Mouse (Mus musculus): ENCODE data around the gene Pkd1l1. TPM values are rescaled to one million over a fixed set of nuclear protein-coding genes. Genes with fewer than 3 reads are reported as not detected.

Pkd1l1 gene
- polyA plus RNA-seq, 1 experiment from 2014 or later: 0.15 TPM

DNA sequence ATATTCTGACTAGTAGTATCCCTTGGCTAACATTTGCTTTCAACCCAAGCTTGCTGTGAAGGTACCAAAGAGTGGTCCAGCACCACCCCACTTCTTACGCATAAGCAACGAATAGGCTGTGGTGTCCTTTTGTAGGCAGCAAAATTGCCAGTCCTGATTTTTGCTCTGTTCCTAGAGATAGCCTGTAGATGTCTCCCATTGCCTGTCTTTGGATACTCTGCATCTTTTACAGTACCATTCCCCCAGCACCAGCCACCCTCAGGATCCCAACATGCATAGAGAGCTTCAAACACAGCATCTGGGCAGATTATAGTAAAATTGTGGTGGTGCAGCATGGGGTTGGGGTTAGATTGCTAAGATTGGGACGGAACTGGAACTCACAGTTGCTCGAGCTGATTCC is 15.0 kb upstream of the Pkd1l1 start:
- ATAC-seq (replicated peaks; ENCODE audit: low FRiP score, low TSS enrichment, low read depth) (no peak), DNase-seq (ENCODE audit: low spot score) (no peak)
- Histone ChIP-seq H3K27me3 (replicated peaks; ENCODE audit: control insufficient read depth, insufficient read depth, low read length) (no peaks in the 10 kb centered on the region), H3K9me3 (ENCODE audit: control insufficient read depth, low read length) (0 out of 2 replicates have a peak, but pooled peaks cover 3% of the 10 kb centered on the region), H3K4me2 (ENCODE audit: low read length) (no peak overlapping the region), H3K4me3 (ENCODE audit: low read depth, low read length) (no peak overlapping the region), H3K4me1 (replicated peaks; ENCODE audit: control insufficient read depth, insufficient read depth, low read length) (peaks cover 7% of the 10 kb centered on the region; the same call in 1 of the 2 replicates), H3K9ac (ENCODE audit: low read length) (no peak overlapping the region), H3K27ac (ENCODE audit: low read depth) (no peak overlapping the region), H3K36me3 (ENCODE audit: control insufficient read depth, insufficient read depth, low read length) (peaks cover 23% of the 10 kb centered on the region)
- 75% methylated on average over 4 of the region's 4 CpGs for WGBS

GRCm38 (mm10) chr11:8986058-8986457 is 13.0 kb upstream of the Pkd1l1 start:
- peaks cover 5% of the 10 kb centered on the region for H3K36me3 ChIP-seq (ENCODE audit: control insufficient read depth, insufficient read depth, low read length)
- no peaks in the 10 kb centered on the region for H3K27me3 ChIP-seq (replicated peaks; ENCODE audit: control insufficient read depth, insufficient read depth, low read length)
- no peak overlapping the region for H3K4me2 ChIP-seq (ENCODE audit: low read length)
- DNase-seq (ENCODE audit: low spot score) (no peak), ATAC-seq (replicated peaks; ENCODE audit: low FRiP score, low TSS enrichment, low read depth) (peak; percentile 63; the same call in 1 of the 2 replicates)
- no peak overlapping the region for H3K4me3 ChIP-seq (ENCODE audit: low read depth, low read length)
- no peak overlapping the region for H3K27ac ChIP-seq (ENCODE audit: low read depth)
- peaks cover 7% of the 10 kb centered on the region; the same call in 1 of the 2 replicates for H3K4me1 ChIP-seq (replicated peaks; ENCODE audit: control insufficient read depth, insufficient read depth, low read length)
- H3K9me3 ChIP-seq (ENCODE audit: control insufficient read depth, low read length): no peaks in the 10 kb centered on the region
- no peak overlapping the region for H3K9ac ChIP-seq (ENCODE audit: low read length)

GRCm38 (mm10) chr11:8983237-8983861 is 10.3 kb upstream of the Pkd1l1 start:
- Histone ChIP-seq H3K9ac (ENCODE audit: low read length) (no peak overlapping the region), H3K27ac (ENCODE audit: low read depth) (no peak overlapping the region), H3K27me3 (replicated peaks; ENCODE audit: control insufficient read depth, insufficient read depth, low read length) (no peaks in the 10 kb centered on the region), H3K4me2 (ENCODE audit: low read length) (no peak overlapping the region), H3K4me1 (replicated peaks; ENCODE audit: control insufficient read depth, insufficient read depth, low read length) (peaks cover 7% of the 10 kb centered on the region; the same call in 1 of the 2 replicates), H3K36me3 (ENCODE audit: control insufficient read depth, insufficient read depth, low read length) (no peaks in the 10 kb centered on the region), H3K4me3 (ENCODE audit: low read depth, low read length) (no peak overlapping the region), H3K9me3 (ENCODE audit: control insufficient read depth, low read length) (no peaks in the 10 kb centered on the region)
- 27% methylated on average over 6 of the region's 6 CpGs for WGBS
- peak; percentile 88 for DNase-seq (ENCODE audit: low spot score)
- no peak for ATAC-seq (replicated peaks; ENCODE audit: low FRiP score, low TSS enrichment, low read depth)

DNA sequence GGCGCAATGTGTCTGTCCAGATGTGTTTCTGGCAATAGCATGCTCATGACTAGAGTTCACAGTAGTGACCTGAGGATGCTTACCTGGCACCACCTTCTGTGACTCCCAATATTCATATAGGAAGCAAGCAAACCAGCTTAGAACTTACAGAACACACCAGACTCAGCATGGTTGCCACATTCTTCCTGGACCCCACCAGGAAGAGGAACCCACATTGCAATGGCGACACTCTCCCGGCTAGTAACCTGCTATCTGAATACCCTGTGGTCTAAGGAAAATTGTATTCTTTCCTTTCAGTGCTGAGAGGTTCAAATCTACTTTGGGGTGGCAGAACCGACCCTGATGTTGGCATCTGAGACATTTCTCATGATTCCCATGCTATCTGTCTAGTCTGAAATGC is 5.1 kb upstream of the Pkd1l1 start:
- ATAC-seq (replicated peaks; ENCODE audit: low FRiP score, low TSS enrichment, low read depth) (no peak), DNase-seq (ENCODE audit: low spot score) (no peak)
- Histone ChIP-seq H3K9ac (ENCODE audit: low read length) (no peak overlapping the region), H3K4me1 (replicated peaks; ENCODE audit: control insufficient read depth, insufficient read depth, low read length) (peaks cover 4% of the 10 kb centered on the region; the same call in 1 of the 2 replicates), H3K4me2 (ENCODE audit: low read length) (no peak overlapping the region), H3K36me3 (ENCODE audit: control insufficient read depth, insufficient read depth, low read length) (no peaks in the 10 kb centered on the region), H3K27ac (ENCODE audit: low read depth) (no peak overlapping the region), H3K4me3 (ENCODE audit: low read depth, low read length) (no peak overlapping the region), H3K27me3 (replicated peaks; ENCODE audit: control insufficient read depth, insufficient read depth, low read length) (no peaks in the 10 kb centered on the region), H3K9me3 (ENCODE audit: control insufficient read depth, low read length) (no peaks in the 10 kb centered on the region)
- 83% methylated on average over 4 of the region's 4 CpGs for WGBS

- H3K27ac ChIP-seq (ENCODE audit: low read depth): no peak overlapping the region
- 76% methylated on average over 6 of the region's 6 CpGs for WGBS
- no peaks in the 10 kb centered on the region for H3K27me3 ChIP-seq (replicated peaks; ENCODE audit: control insufficient read depth, insufficient read depth, low read length)
- H3K4me2 ChIP-seq (ENCODE audit: low read length): no peak overlapping the region
- no peak for ATAC-seq (replicated peaks; ENCODE audit: low FRiP score, low TSS enrichment, low read depth)
- no peaks in the 10 kb centered on the region for H3K36me3 ChIP-seq (ENCODE audit: control insufficient read depth, insufficient read depth, low read length)
- no peak overlapping the region for H3K4me3 ChIP-seq (ENCODE audit: low read depth, low read length)
- no peaks in the 10 kb centered on the region for H3K9me3 ChIP-seq (ENCODE audit: control insufficient read depth, low read length)
- H3K4me1 ChIP-seq (replicated peaks; ENCODE audit: control insufficient read depth, insufficient read depth, low read length): peaks cover 4% of the 10 kb centered on the region; the same call in 1 of the 2 replicates
- no peak overlapping the region for H3K9ac ChIP-seq (ENCODE audit: low read length)
- no peak for DNase-seq (ENCODE audit: low spot score)
These were observed 973 bp downstream of the Pkd1l1 start for GRCm38 (mm10) chr11:8972093-8972492.

DNA sequence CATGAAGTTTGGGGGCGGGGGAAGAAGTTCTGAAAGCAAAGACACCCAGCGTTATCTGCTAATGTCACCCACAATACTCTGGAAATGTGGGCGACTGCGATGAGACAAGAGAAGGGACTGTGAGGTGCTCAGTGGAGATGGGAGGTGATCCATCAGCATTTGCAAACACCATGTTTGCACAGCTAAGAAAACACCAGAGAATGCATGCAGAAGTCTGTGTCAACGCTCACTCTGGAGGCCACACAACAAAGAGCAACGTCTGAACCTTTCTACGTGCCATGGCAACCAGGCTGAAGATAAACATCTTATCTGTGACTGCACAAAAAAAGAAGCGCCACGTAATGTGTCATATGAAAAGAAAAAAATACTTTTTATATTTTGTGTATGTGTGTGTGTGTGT is 2.6 kb downstream of the Pkd1l1 start:
- H3K27ac ChIP-seq (ENCODE audit: low read depth): no peak overlapping the region
- H3K36me3 ChIP-seq (ENCODE audit: control insufficient read depth, insufficient read depth, low read length): no peaks in the 10 kb centered on the region
- no peaks in the 10 kb centered on the region for H3K27me3 ChIP-seq (replicated peaks; ENCODE audit: control insufficient read depth, insufficient read depth, low read length)
- H3K4me2 ChIP-seq (ENCODE audit: low read length): no peak overlapping the region
- WGBS: 66% methylated on average over 9 of the region's 9 CpGs
- no peak overlapping the region for H3K4me3 ChIP-seq (ENCODE audit: low read depth, low read length)
- no peaks in the 10 kb centered on the region for H3K4me1 ChIP-seq (replicated peaks; ENCODE audit: control insufficient read depth, insufficient read depth, low read length)
- DNase-seq (ENCODE audit: low spot score) (no peak), ATAC-seq (replicated peaks; ENCODE audit: low FRiP score, low TSS enrichment, low read depth) (no peak)
- H3K9ac ChIP-seq (ENCODE audit: low read length): no peak overlapping the region
- H3K9me3 ChIP-seq (ENCODE audit: control insufficient read depth, low read length): no peaks in the 10 kb centered on the region

DNA sequence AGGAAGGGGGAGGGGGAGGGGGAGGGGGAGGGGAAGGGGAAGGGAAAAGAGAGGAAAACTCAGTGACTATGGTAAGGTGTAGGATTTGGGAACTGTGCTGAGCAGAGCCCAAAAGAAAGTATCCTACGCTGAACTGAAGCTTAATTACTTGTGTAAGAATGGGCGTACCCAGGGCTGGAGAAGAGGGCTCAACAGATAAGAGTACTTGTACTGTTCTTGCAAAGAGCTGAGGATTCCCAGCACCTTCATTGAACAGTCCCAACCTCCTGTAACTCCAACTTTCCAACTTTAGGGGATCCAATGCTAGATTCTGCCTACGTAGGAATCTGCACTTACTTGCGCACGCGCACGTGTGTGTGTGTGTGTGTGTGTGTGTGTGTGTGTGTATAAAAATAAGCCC is 5.0 kb downstream of the Pkd1l1 start:
- H3K27ac ChIP-seq (ENCODE audit: low read depth): no peak overlapping the region
- H3K4me2 ChIP-seq (ENCODE audit: low read length): no peak overlapping the region
- H3K36me3 ChIP-seq (ENCODE audit: control insufficient read depth, insufficient read depth, low read length): no peaks in the 10 kb centered on the region
- H3K27me3 ChIP-seq (replicated peaks; ENCODE audit: control insufficient read depth, insufficient read depth, low read length): no peaks in the 10 kb centered on the region
- H3K9ac ChIP-seq (ENCODE audit: low read length): no peak overlapping the region
- no peaks in the 10 kb centered on the region for H3K4me1 ChIP-seq (replicated peaks; ENCODE audit: control insufficient read depth, insufficient read depth, low read length)
- no peaks in the 10 kb centered on the region for H3K9me3 ChIP-seq (ENCODE audit: control insufficient read depth, low read length)
- ATAC-seq (replicated peaks; ENCODE audit: low FRiP score, low TSS enrichment, low read depth) (no peak), DNase-seq (ENCODE audit: low spot score) (no peak)
- no peak overlapping the region for H3K4me3 ChIP-seq (ENCODE audit: low read depth, low read length)
- 96% methylated on average over 7 of the region's 7 CpGs for WGBS

- Histone ChIP-seq H3K9me3 (ENCODE audit: control insufficient read depth, low read length) (0 out of 2 replicates have a peak, but pooled peaks cover 2% of the 10 kb centered on the region), H3K36me3 (ENCODE audit: control insufficient read depth, insufficient read depth, low read length) (no peaks in the 10 kb centered on the region), H3K27me3 (replicated peaks; ENCODE audit: control insufficient read depth, insufficient read depth, low read length) (no peaks in the 10 kb centered on the region), H3K4me1 (replicated peaks; ENCODE audit: control insufficient read depth, insufficient read depth, low read length) (no peaks in the 10 kb centered on the region), H3K4me2 (ENCODE audit: low read length) (no peak overlapping the region), H3K4me3 (ENCODE audit: low read depth, low read length) (no peak overlapping the region), H3K9ac (ENCODE audit: low read length) (no peak overlapping the region), H3K27ac (ENCODE audit: low read depth) (no peak overlapping the region)
- DNase-seq (ENCODE audit: low spot score) (no peak), ATAC-seq (replicated peaks; ENCODE audit: low FRiP score, low TSS enrichment, low read depth) (no peak)
- 60% methylated on average over 10 of the region's 10 CpGs for WGBS
These were observed 14.5 kb downstream of the Pkd1l1 start for GRCm38 (mm10) chr11:8958572-8958971.

DNA sequence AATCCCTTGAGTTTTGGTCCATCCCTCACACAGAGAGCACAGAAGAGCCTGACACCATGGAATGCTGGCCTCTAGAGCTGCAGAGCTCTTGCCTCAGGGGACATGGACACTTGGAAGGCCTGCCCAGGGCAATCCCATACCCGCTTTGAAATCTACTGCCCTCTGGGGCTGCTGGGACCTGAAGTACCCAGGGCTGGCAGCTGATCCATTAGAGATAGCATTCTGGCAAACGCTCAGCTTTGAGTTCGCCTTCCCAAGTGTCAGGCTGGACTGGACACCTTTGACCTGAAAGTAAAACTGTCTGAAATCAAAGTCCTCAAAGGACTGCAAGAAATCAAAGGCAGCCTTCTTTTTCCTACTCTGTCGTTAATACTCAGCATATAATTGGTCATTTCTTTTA is 15.0 kb downstream of the Pkd1l1 start:
- ATAC-seq (replicated peaks; ENCODE audit: low FRiP score, low TSS enrichment, low read depth) (no peak), DNase-seq (ENCODE audit: low spot score) (no peak)
- no peaks in the 10 kb centered on the region for H3K36me3 ChIP-seq (ENCODE audit: control insufficient read depth, insufficient read depth, low read length)
- no peak overlapping the region for H3K27ac ChIP-seq (ENCODE audit: low read depth)
- H3K4me2 ChIP-seq (ENCODE audit: low read length): no peak overlapping the region
- no peaks in the 10 kb centered on the region for H3K27me3 ChIP-seq (replicated peaks; ENCODE audit: control insufficient read depth, insufficient read depth, low read length)
- H3K4me1 ChIP-seq (replicated peaks; ENCODE audit: control insufficient read depth, insufficient read depth, low read length): no peaks in the 10 kb centered on the region
- H3K9me3 ChIP-seq (ENCODE audit: control insufficient read depth, low read length): 0 out of 2 replicates have a peak, but pooled peaks cover 2% of the 10 kb centered on the region
- no peak overlapping the region for H3K4me3 ChIP-seq (ENCODE audit: low read depth, low read length)
- no peak overlapping the region for H3K9ac ChIP-seq (ENCODE audit: low read length)
- 69% methylated on average over 4 of the region's 4 CpGs for WGBS
